15 mouse cellular contexts compared by ENCODE assay signal in the genomic region with DNA sequence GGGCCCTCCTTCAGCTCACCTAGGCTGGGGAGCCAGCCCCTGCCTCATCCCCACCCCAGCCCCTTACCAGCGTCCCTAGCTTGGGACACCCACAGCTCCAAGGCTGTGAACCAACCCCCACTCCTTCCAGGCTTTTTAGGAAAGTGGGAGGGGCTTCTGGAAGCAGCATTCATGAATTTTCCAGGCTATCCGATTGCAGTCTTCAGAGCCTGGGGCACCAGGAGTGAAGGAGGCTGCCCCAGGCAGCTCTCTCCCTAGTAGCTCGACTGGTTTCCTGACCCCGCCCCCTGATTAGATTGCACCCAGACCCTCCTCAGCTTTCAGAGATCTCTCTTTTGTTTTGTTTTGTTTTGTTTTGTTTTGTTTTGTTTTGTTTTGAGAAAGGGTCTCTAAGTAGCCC. TPM values are rescaled to one million over a fixed set of nuclear protein-coding genes. Genes with fewer than 3 reads are reported as not detected.
DNase-seq lines count a peak whose midpoint lies in the region; ATAC-seq and TF ChIP-seq lines count a peak whose summit lies in the region.
"Had no signal": no experiment of that assay in that cellular context is flagged by ENCODE, and none has a peak within 500 bp of the region (broad histone marks: within the 10 kb centered on the region; RNA-seq: fewer than 3 reads in every experiment).

No protein-coding gene starts in this region.

- no peak for TF ChIP-seq CTCF in gastrocnemius, adult 2 months (IDR thresholded peaks at IDR 0.05)
- TF ChIP-seq CTCF in lung, embryonic 14.5 days (IDR thresholded peaks at IDR 0.05; ENCODE audit: low read depth), result no peak

- peak; percentile 25; the same call in 1 of the 2 replicates for ATAC-seq in lung, embryonic 14.5 days (ENCODE audit: insufficient read depth)
- no peak for ATAC-seq in embryonic facial prominence, embryonic 13.5 days (ENCODE audit: insufficient number of reproducible peaks, insufficient read depth, low FRiP score, low TSS enrichment, low read depth)
- no peak for ATAC-seq in stomach, embryonic 16.5 days (ENCODE audit: insufficient read depth, low FRiP score)
- ATAC-seq: midbrain, embryonic 13.5 days had no signal

- 4% methylated on average over 4 of the region's 4 CpGs for WGBS in lung, embryonic 14.5 days
- WGBS in embryonic facial prominence, embryonic 13.5 days, result 4% methylated on average over 4 of the region's 4 CpGs
- WGBS in stomach, embryonic 16.5 days, result 12% methylated on average over 4 of the region's 4 CpGs

- H3K4me1 ChIP-seq in lung, embryonic 14.5 days (ENCODE audit: insufficient read depth), result peaks cover 7% of the 10 kb centered on the region
- peaks cover 40% of the 10 kb centered on the region for H3K4me1 ChIP-seq in embryonic facial prominence, embryonic 13.5 days
- 0 out of 2 replicates have a peak, but pooled peaks cover 10% of the 10 kb centered on the region for H3K4me1 ChIP-seq in stomach, embryonic 16.5 days (ENCODE audit: control insufficient read depth, insufficient read depth, low read length)

- no peaks in the 10 kb centered on the region for H3K27me3 ChIP-seq in lung, embryonic 14.5 days (ENCODE audit: insufficient read depth, low read length)
- 0 out of 2 replicates have a peak, but pooled peaks cover 4% of the 10 kb centered on the region for H3K27me3 ChIP-seq in embryonic facial prominence, embryonic 13.5 days
- H3K27me3 ChIP-seq in stomach, embryonic 16.5 days (ENCODE audit: control insufficient read depth, insufficient read depth, low read length), result no peaks in the 10 kb centered on the region

- no peak overlapping the region for H3K4me2 ChIP-seq in lung, embryonic 14.5 days
- peak overlapping the region; percentile 32 for H3K4me2 ChIP-seq in embryonic facial prominence, embryonic 13.5 days
- H3K4me2 ChIP-seq in stomach, embryonic 16.5 days (ENCODE audit: low read depth, low read length), result no peak overlapping the region
- H3K4me2 ChIP-seq: hindbrain, embryonic 14.5 days; liver, embryonic 11.5 days; midbrain, embryonic 13.5 days had no signal

- no peak overlapping the region for H3K4me3 ChIP-seq in gastrocnemius, adult 2 months
- no peak overlapping the region for H3K4me3 ChIP-seq in lung, embryonic 14.5 days (ENCODE audit: low read depth, low read length)
- H3K4me3 ChIP-seq in embryonic facial prominence, embryonic 13.5 days, result no peak overlapping the region
- H3K4me3 ChIP-seq in stomach, embryonic 16.5 days (replicated peaks; ENCODE audit: low read length), result no peak overlapping the region
- H3K4me3 ChIP-seq: midbrain, embryonic 13.5 days had no signal

- no peaks in the 10 kb centered on the region for H3K36me3 ChIP-seq in lung, embryonic 14.5 days (ENCODE audit: insufficient read depth)
- H3K36me3 ChIP-seq in embryonic facial prominence, embryonic 13.5 days, result no peaks in the 10 kb centered on the region
- H3K36me3 ChIP-seq in stomach, embryonic 16.5 days (ENCODE audit: control insufficient read depth, insufficient read depth, low read length), result no peaks in the 10 kb centered on the region
- H3K36me3 ChIP-seq: midbrain, embryonic 13.5 days had no signal

- intact Hi-C loops in gastrocnemius, adult 2 months (cut with DNase I), result no loop called here

- H3K9ac ChIP-seq in lung, embryonic 14.5 days, result no peak overlapping the region
- H3K9ac ChIP-seq in embryonic facial prominence, embryonic 13.5 days, result peak overlapping the region; percentile 33
- peak overlapping the region; percentile 43; the same call in 1 of the 2 replicates for H3K9ac ChIP-seq in stomach, embryonic 16.5 days (ENCODE audit: low read length)
- H3K9ac ChIP-seq: hindbrain, embryonic 14.5 days; midbrain, embryonic 13.5 days had no signal

- DNase-seq in gastrocnemius, adult 2 months, result peak; percentile 14
- no peak for DNase-seq in gastrocnemius, postnatal 4 days (ENCODE audit: low spot score in 2 of 2)
- peak; percentile 66 for DNase-seq in lung, embryonic 14.5 days
- no peak for DNase-seq in lung, postnatal 25 days (ENCODE audit: low spot score)
- DNase-seq in spleen, postnatal 10 days (ENCODE audit: low spot score in 2 of 2), result no peak
- no peak for DNase-seq in heart, adult 11 months
- DNase-seq: cerebellum, postnatal 10 days; kidney, postnatal 36 days; layer of hippocampus, postnatal 36 days; lung, postnatal 10 days had no signal

- H3K27ac ChIP-seq in gastrocnemius, adult 2 months, result no peak overlapping the region
- no peak overlapping the region for H3K27ac ChIP-seq in lung, embryonic 14.5 days (ENCODE audit: low read depth)
- peak overlapping the region; percentile 66 for H3K27ac ChIP-seq in embryonic facial prominence, embryonic 13.5 days
- H3K27ac ChIP-seq in stomach, embryonic 16.5 days (ENCODE audit: low read length), result no peak overlapping the region
- H3K27ac ChIP-seq: hindbrain, embryonic 14.5 days; midbrain, embryonic 13.5 days had no signal

- no peaks in the 10 kb centered on the region for H3K9me3 ChIP-seq in lung, embryonic 14.5 days (ENCODE audit: low read depth, low read length)
- no peaks in the 10 kb centered on the region for H3K9me3 ChIP-seq in embryonic facial prominence, embryonic 13.5 days
- no peaks in the 10 kb centered on the region for H3K9me3 ChIP-seq in stomach, embryonic 16.5 days (replicated peaks; ENCODE audit: control insufficient read depth, low read length)
- H3K9me3 ChIP-seq: midbrain, embryonic 13.5 days had no signal

RNA-seq across cellular contexts. Expression of a gene that starts 46.2 kb away (rescaled TPM):
- under 1 TPM; 0.31 to 0.42 TPM for total RNA-seq in gastrocnemius, adult 2 months (2021)
- total RNA-seq in gastrocnemius, postnatal 4 days (2021), result 10 to 100 TPM; 12.0 to 13.0 TPM
- 38.8 and 43.6 TPM in 2 replicates for polyA plus RNA-seq in lung, embryonic 14.5 days (2014; fragmentation: Nextera tagmentation; extraction: Ambion mirVana)
- polyA plus RNA-seq in embryonic facial prominence, embryonic 13.5 days (2015; fragmentation: Nextera tagmentation; extraction: Ambion mirVana), result 28.9 and 35.9 TPM in 2 replicates
- 10.4 and 11.2 TPM in 2 replicates for polyA plus RNA-seq in stomach, embryonic 16.5 days (2015; fragmentation: Nextera tagmentation; extraction: Ambion mirVana)

RNA-seq across cellular contexts. Expression of a gene that starts 51.5 kb away (rescaled TPM):
- total RNA-seq in gastrocnemius, adult 2 months (2021), result 10 to 100 TPM; 85.3 to 93.9 TPM
- 10 to 100 TPM; 62.2 to 72.7 TPM for total RNA-seq in gastrocnemius, postnatal 4 days (2021)
- 7.6 and 9.3 TPM in 2 replicates for polyA plus RNA-seq in lung, embryonic 14.5 days (2014; fragmentation: Nextera tagmentation; extraction: Ambion mirVana)
- 6.7 and 6.8 TPM in 2 replicates for polyA plus RNA-seq in embryonic facial prominence, embryonic 13.5 days (2015; fragmentation: Nextera tagmentation; extraction: Ambion mirVana)
- polyA plus RNA-seq in stomach, embryonic 16.5 days (2015; fragmentation: Nextera tagmentation; extraction: Ambion mirVana), result 10.6 and 11.5 TPM in 2 replicates

Comparison
In these comparisons a context has a peak if more than half of its experiments do, and no peak if none do; other contexts are left out.
1. DNase-seq: peak in gastrocnemius, adult 2 months (single experiment) and lung, embryonic 14.5 days (single experiment); none in gastrocnemius, postnatal 4 days (0 of 2), lung, postnatal 25 days (single experiment), spleen, postnatal 10 days (0 of 2) and heart, adult 11 months (single experiment).